Mouse (Mus musculus) layer of hippocampus, postnatal 10 days (tissue): ENCODE measurements around the gene AW011738. TPM values are rescaled to one million over a fixed set of nuclear protein-coding genes. Genes with fewer than 3 reads are reported as not detected.

Experiments used
- DNase-seq, 2 experiments: peaks; one replicate each; pipeline ENCODE4 v3.0.0; 2021; ENCODE audit warnings: low spot score in 2 of 2
- microRNA-seq, 2 experiments: library from miRNA; unstranded; fragments of <30 nt; microRNA quantifications; one replicate each; pipeline ENCODE4 v1.2.0; 2021
- total RNA-seq, 2 experiments: library from RNA; stranded (reverse); gene quantifications; 2 replicates each; pipeline ENCODE4 v1.2.3; 2021

The AW011738 gene
- total RNA-seq, 2 experiments from 2014 or later: 6.1 to 6.3 TPM

DNA sequence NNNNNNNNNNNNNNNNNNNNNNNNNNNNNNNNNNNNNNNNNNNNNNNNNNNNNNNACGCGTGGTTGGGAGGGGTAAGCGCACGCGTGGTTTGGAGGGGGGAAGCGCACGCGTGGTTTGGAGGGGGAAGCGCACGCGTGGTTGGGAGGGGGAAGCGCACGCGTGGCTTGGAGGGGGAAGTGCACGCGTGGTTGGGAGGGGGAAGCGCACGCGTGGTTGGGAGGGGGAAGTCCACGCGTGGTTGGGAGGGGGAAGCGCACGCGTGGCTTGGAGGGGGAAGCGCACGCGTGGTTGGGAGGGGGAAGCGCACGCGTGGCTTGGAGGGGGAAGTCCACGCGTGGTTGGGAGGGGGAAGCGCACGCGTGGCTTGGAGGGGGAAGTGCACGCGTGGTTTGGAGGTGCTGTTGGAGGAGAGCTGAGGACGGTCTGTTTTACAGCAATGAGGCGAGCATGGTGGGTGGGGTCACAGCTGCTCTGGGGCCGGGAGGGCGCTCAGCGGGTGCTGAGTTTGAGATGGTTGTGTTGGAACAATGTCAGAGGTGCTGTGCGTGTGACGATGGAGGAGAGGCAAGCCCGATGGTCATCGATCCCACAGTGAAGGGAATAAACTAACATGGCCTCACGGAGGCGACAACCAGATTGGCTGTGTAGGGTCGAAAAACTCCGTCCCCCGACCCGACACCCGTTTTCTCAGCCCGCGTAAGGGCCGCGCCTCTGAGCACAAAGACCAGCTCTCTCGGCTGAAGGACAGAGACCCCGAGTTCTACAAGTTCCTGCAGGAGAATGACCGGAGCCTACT lies 33.7 kb downstream of the AW011738 start:
- peak in 1 of 2 experiments; percentile 36 for DNase-seq

DNA sequence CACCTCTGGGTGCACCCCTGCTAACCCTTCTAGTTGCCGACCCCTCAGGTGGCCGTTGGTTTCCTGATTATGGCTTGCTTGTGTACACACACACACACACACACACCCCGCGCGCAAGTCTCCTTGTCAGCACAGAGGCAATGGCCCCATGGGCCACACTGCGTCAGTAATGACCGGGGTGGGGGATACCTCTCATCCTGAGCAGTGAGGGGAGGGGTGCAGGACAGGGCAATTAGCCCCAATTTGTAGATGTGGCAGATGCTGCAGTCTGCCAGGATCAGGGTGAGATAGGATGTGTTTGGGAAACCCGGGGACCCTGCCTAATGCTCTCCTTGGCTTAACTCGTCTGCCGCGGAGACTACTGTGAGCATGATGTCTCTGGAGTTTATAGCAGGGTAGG lies 46.5 kb downstream of the AW011738 start:
- no peak for DNase-seq

DNA sequence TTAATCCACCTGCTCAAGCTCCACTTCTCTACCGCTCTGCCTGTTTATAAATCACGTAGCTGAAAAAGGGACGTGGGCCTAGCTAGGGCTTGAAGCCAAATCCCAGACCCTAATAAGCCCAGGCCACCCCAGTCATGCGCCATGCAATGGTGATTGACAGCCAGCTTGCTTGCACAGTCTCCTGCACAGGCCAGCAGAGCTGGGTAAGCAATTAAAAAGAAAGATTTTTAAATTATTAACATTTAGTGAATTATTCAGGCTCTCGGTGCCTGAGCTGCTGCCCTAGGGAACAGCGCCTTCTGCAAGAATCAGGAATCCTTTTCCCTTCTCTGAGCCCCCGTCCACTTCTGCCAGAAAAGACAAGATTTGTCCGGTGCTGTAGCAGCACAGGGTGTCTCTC lies 48.0 kb downstream of the AW011738 start:
- DNase-seq: no peak

DNA sequence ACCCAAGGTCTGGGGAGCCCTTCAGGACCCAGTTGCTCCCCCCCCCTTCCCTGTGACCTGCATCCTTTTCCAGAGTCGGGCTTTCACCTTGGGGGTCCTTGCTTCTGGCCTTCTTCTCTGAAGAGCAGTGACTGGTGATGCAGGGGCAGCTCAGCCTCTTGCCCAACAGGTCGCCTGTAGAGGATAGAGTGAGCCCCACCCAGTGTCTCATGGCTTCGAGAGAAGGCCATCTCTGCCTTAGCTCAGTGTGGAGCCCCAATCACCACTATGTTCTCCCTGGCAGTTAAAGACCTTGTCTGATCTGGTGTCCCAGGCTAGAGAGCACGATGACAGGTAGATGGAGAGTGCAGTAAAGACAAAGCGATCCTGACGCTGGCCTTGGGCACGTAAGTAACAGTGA lies 49.0 kb downstream of the AW011738 start:
- DNase-seq: no peak

DNA sequence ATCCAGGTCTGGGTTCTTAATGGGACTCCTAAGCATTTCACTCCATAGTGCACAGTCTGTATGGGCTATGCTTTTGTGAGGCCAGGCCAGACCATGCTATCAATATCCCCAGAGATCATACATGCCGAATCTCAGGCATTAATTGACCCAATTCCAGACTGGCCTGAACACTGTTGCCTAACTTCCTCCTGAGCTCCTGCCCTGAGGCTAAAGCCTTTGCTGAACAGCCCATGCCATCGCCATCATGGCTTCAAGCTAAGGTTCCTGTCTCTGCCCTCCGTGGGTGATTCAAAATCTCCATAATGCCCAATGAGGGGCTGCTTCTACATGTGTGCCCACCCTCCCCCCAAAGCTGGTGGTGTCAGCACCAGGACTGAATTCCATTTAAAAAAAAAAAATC lies 49.5 kb downstream of the AW011738 start:
- no peak for DNase-seq

DNA sequence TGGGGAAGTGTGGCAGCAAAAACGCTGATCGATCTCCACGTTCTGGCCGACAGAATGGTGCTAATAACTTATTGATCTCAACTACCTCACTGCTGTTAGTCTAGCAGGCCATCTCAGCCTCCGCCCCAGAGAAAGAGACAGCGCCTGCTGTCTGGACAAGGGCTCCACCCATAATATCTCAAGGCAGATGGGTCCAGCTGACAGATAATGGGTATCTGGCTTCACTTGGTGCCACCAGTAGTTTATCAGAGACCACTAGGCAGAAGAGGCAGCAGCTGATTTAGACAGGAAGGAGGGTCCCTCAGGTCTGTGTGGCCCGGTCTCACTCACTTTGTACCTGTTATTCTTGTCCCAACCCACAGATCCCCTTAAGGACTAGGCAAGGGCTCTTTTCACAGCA lies 49.9 kb downstream of the AW011738 start:
- DNase-seq: no peak

DNA sequence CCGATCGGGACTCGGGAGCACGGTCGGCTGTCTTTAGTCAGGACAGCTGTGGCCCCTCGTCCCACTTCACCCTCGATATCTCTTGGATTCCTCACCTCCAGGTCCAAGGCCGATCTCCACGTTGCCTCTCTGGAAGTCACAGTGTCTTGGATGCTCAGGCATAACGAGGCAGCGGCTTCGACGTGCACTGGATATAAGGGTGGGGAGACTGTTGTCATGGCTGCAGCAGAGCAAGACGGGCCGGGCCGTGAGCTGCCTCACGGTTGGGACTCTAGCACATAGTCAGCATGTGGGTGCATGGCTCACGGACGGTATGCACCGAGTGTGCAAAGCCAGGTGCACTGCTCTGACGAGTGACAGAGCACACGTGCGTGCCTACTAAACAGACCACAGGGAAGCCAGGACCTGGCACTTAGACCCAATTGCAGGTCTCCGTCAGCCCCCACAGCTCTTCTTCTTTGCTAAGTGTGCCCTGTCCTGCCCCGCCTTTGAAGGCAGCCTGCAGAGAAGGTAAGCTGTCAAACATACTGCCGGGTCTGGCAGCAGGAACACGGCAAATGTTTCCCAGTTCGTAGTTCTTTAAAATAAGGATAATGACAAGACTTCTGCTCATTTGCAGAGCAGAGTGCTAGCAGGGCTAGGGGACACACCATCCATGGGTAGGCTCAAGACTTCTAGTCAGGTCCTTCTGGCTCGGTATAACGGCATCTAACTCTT lies 51.4 kb downstream of the AW011738 start:
- DNase-seq: no peak

Small RNA genes lying within 50 kb of the gene (microRNA-seq; reads per million reads assigned to microRNA genes)
- 5.7 to 6.7 reads per million in 2 experiments for gene Mir7658

Other genes starting within 250 kb of the AW011738 start
- 10 to 100 TPM; 25.9 to 29.7 TPM for gene C1qtnf12, start 241.0 kb upstream of the AW011738 start, total RNA-seq
- gene B3galt6, start 210.7 kb upstream of the AW011738 start, total RNA-seq: 10 to 100 TPM; 10.6 to 11.6 TPM
- 100 to 1,000 TPM; 128 to 136 TPM for gene Sdf4, start 210.4 kb upstream of the AW011738 start, total RNA-seq
- gene Tnfrsf4, start 189.5 kb upstream of the AW011738 start, total RNA-seq: 1 to 10 TPM; 1.2 to 2.2 TPM
- gene Tnfrsf18, start 177.1 kb upstream of the AW011738 start, total RNA-seq: not detected
- under 1 TPM; 0.13 to 0.16 TPM for gene Ttll10, start 143.9 kb upstream of the AW011738 start, total RNA-seq
- 10 to 100 TPM; 22.6 to 28.9 TPM for gene 9430015G10Rik, start 93.3 kb upstream of the AW011738 start, total RNA-seq
- gene Rnf223, start 72.8 kb upstream of the AW011738 start, total RNA-seq: under 1 TPM; 0.43 to 0.47 TPM
- 100 to 1,000 TPM; 256 to 262 TPM for gene Agrn, start 5.8 kb upstream of the AW011738 start, total RNA-seq
- gene Isg15, start 2.5 kb upstream of the AW011738 start, total RNA-seq: not detected
- under 1 TPM; 0.38 to 0.55 TPM for gene Perm1, start 12.6 kb downstream of the AW011738 start, total RNA-seq
- gene Plekhn1, start 31.6 kb downstream of the AW011738 start, total RNA-seq: 10 to 100 TPM; 36.4 to 41.9 TPM
- gene Noc2l, start 32.7 kb downstream of the AW011738 start, total RNA-seq: 10 to 100 TPM; 61.2 to 64.3 TPM
- gene Samd11, start 52.4 kb downstream of the AW011738 start, total RNA-seq: 1 to 10 TPM; 2.9 to 4.2 TPM
- gene Vmn2r-ps159, start 127.8 kb downstream of the AW011738 start, total RNA-seq: not detected